Mouse (Mus musculus): ENCODE results near the gene Gm14496. TPM values are rescaled to one million over a fixed set of nuclear protein-coding genes. Genes with fewer than 3 reads are reported as not detected.
"Not testable (repeated sequence)": the region's sequence is repeated elsewhere in the genome, so short reads cannot be mapped to it uniquely, and the experiment has no call there.

Gene Gm14496
- total RNA-seq (2021) = not detected

- DNase-seq = no peak
Observed at GRCm38 (mm10) chr2:181990829-181991228, at the start of gene Gm14496. Gm14496 (plus strand) TSS chr2:181991129.

- DNase-seq = not testable (repeated sequence)
Observed at GRCm38 (mm10) chr2:181952747-181953680, 37.9 kb upstream of the Gm14496 start.

- no peak for DNase-seq
Observed at GRCm38 (mm10) chr2:181968395-181968794, 22.5 kb upstream of the Gm14496 start.

GRCm38 (mm10) chr2:181969187-181969586, 21.7 kb upstream of the Gm14496 start:
- no peak for DNase-seq

- DNase-seq = not testable (repeated sequence)
Observed at GRCm38 (mm10) chr2:181981969-181982368, 9.0 kb upstream of the Gm14496 start.

Other genes with a start within 250 kb of the Gm14496 start
- gene Myt1, start 227.8 kb upstream of the Gm14496 start, total RNA-seq (2021) = 10 to 100 TPM; 26.3 to 27.8 TPM
- 10 to 100 TPM; 87.3 to 91.1 TPM for gene Pcmtd2, start 153.3 kb upstream of the Gm14496 start, total RNA-seq (2021)
- 10 to 100 TPM; 29.5 to 36.2 TPM for gene Polr3k, start 126.8 kb upstream of the Gm14496 start, total RNA-seq (2021)

Measured in layer of hippocampus, postnatal 36 days (tissue).